Mouse (Mus musculus): ENCODE measurements around the gene Sap30l.

- TF ChIP-seq CTCF (IDR thresholded peaks at IDR 0.05; ENCODE audit: insufficient read depth, low read length) (no peak), POLR2A (IDR thresholded peaks at IDR 0.05; ENCODE audit: borderline replicate concordance, extremely low read depth, low read depth, low read length) (no peak)
Observed at GRCm38 (mm10) chr11:57834031-57834430, 32.6 kb downstream of the Sap30l start.
